Mouse (Mus musculus): ENCODE data around the gene Znhit1.
"Not testable (repeated sequence)": the region's sequence is repeated elsewhere in the genome, so short reads cannot be mapped to it uniquely, and the experiment has no call there.

Znhit1 gene

DNA sequence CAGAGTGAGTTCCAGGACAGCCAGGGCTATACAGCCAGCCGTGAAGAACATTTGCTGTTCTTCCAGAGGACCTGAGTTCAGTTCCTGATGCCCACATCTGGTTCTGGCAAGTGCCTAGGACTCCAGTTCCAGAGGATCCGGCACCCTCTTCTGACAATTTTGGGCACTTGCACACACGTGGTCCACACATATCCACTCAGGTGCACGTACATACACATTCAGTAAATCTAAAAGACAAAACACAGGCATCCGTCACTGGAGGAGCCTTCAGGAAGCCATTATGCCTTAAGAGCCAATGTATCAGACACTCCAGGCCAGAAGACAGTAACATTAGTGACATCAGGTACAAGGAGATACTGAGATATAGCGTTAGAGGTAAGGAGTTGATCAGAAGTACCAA is 37.3 kb downstream of the Znhit1 start:
- DNase-seq = no peak

DNA sequence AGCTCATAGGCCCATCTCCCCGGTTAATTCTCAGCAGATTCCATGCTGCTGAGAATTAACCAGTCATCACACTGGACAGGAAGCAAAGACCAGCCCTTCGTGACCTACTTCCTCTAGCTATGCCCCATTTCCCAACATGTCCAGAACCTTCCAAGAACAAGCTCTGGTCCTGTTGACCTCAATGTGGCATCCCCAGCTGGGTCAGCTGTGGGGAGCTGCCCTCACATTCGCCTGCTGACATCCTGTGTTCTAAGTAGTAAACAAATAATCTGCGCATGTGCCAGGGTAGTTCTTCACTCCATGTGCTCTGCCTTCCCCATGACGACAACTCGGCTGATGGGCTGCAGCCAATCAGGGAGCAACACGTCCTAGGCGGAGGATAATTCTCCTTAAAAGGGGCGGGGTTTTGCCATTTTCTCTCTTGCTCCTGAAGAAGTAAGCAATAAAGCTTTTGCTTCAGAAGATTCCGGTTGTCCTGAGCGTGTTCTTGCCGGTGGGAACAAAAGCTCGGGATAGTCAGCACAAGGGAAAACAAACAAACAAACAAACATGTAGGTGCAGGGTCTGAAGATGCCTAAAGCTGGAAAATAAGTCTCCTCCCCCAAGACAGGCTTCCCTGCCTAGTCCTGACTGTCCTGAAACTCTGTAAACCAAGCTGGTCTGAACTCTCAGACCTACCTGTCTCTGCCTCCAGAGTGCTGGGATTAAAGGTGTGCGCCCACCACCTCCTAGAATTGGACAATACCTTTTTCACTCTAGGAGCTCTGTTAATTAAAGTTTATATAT is 38.1 kb downstream of the Znhit1 start:
- DNase-seq = not testable (repeated sequence)

DNA sequence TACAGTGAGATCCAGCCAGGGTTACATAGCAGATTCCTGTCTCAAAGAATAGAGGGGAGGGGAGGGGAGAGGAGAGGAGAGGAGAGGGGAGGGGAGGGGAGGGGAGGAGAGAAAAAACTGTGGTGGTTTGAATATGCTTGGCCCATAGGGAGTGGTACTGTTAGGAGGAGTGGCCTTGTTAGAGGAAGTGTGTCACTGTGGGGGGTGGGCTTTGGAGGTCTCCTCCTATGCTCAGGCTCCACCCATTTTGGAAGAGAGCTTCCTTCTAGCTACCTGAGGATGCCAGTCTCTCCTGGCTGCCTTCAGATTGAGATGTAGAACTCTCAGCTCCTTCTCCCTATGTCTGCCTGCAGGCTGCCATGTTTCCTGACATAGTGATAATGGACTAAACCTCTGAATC is 39.9 kb downstream of the Znhit1 start:
- no peak for DNase-seq

DNA sequence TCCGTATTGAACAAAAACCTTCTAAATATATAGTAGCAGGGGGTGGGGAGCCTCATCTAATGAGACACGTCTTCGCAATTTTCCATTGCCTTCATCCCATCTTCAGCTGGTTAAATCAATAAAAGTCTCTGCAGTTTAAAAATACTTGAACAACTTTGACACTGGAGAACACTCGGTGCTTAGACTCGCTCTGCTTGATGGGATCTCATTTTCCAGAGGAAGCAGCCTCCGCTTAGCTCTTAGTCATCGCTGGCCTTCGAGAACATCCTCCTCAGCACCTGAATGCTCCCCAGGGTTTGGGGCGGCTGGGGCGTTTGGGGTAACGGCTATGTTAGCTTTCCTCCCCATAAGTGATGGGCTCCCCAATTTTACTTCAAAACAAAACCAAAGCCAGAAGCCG is 42.7 kb downstream of the Znhit1 start:
- DNase-seq = no peak

DNA sequence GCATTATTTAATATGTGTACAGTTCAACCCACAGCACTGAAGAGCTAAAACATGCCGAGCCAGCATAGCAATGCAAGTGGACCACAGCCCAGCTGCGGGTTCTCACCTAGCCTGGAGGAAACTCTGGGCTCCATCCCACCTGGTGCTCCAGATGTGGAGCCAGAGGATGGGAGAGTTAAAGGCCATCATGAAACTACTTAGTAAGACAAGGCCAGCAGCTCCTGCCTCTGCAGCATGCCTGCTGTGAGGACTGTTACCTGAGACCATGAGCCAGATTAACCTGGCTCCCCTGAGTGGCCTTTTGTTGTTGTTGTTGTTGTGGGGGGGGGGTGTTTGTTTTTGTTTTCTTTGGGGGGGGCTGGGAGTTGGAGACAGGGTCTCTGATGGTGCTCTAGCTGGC is 44.4 kb downstream of the Znhit1 start:
- no peak for DNase-seq

DNA sequence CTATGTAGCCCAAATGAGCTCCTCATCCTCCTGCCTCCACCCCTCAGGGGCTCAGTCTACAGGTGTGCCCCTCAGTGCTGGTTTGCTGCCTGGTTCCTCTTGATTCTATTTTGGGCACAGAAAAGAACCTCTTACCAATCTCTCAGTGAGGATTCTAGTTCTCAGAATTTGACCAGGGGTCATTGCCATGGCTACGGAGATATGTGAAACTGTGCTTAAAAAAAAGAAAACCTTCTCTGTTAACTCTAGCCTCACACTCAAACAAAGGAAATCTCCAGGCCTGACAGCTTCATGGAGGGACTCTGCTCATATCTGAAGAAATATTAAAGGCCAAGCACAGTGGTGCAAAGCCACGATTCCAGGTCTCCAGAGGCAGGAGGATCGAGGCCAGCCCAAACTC is 45.0 kb downstream of the Znhit1 start:
- DNase-seq = no peak

DNA sequence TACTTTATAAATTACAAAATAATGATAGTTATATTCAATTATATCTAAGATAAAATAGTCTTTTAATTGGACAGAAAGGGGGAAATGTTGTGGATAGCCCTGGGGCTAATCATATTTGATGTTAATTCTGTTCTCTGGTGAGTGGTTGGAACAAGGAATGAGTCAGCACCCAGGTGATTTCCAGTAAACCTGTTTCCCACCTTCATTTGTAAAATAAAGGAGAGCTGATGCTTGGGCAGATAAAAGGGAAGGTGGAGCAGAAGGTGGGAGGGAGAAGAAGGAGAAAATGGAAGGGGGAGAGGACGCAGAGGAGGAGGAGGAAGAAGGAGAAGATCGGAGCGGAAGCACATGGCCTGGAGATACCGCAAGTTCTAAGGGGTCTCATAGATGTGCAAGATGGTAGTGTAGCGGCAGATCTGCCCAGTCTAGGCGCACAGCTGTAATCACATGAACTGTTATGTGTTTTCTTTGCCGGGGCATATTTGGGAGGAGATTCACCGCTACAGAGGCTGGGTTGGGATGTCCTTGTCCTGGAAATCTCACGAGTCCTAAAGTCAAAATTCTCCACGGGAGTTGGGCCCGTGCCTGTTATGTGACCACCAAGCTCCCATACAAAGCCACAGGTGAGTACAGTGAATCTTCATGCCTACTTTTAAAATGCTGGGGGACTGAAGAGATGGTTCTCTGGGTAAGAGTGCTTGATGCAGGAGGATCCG is 46.8 kb downstream of the Znhit1 start:
- DNase-seq = no peak

DNA sequence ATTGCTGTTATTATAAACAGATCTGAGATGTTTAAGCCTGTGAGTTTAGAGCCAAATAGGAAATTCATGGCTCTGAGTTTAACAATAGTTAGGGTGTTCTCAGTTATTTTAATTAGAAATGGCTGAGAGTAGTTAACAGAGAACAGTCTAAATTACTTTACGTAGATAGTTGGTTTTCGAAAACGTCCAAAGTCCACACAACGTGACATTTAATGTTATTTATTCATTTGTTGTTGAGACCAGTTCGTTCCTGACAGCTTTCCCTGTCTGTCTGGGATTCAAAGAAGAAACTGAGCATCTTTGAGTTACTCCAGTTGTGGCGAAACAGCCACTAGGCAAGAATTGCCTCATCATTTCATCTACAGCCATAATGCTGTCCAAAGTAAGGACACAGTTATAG is 47.8 kb downstream of the Znhit1 start:
- not testable (repeated sequence) for DNase-seq

DNA sequence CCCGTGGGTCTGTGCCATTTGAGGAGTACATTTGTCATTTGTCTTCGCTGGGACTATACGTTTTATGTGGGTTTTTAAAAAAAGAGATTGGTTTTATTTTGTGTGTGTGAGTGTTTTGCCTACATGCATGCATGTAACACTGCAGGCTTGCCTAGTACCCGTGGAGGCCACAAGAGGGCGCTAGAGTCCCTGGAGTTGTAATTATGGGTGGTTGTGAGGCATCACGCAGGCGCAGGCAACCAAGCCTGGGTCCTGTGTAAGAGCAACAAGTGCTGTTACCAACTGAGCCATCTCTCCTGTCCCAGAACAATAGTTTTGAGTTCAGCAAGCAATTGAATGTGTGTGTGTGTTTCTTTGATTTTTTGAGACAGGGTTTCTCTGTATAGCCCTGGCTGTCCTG is 48.5 kb downstream of the Znhit1 start:
- peak; percentile 66 for DNase-seq

DNA sequence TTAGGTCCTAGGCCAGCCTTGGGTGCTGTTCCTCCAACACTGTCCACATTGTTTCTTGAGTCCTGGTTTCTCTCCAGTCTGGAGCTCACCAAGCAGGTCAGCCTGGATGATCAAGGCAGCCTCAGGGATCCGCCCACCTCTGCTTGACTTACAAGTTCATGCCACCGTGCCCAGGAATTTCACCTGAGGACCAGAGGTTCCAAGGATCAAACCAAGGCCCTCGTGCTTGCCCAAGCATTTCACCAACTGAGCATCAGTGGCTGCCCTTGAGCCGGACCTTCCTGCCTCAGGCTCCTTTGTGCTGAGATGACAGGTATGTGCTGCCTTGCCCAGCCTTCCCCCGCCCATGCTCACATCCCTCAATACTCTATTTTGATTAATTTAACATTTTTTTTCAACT is 50.2 kb downstream of the Znhit1 start:
- no peak for DNase-seq

DNA sequence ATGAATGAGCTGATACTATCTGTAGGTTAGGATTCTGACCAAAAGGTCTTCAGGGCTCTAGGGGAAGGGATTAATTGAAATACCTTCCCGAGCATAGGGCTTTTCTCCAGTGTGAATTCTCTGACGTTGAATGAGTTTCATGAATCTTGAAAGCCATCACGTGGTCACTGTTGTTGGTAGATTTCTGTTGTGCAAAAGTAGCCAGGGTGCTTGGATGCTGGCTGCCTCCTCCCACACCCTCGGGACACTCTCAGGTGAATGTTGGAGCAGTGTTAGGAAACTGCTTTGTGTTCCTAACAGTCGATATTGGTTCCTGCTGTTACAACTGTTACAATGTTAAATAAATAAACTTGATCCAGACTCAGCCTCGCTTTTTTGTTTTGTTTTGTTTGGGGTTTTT is 51.1 kb downstream of the Znhit1 start:
- no peak for DNase-seq

DNA sequence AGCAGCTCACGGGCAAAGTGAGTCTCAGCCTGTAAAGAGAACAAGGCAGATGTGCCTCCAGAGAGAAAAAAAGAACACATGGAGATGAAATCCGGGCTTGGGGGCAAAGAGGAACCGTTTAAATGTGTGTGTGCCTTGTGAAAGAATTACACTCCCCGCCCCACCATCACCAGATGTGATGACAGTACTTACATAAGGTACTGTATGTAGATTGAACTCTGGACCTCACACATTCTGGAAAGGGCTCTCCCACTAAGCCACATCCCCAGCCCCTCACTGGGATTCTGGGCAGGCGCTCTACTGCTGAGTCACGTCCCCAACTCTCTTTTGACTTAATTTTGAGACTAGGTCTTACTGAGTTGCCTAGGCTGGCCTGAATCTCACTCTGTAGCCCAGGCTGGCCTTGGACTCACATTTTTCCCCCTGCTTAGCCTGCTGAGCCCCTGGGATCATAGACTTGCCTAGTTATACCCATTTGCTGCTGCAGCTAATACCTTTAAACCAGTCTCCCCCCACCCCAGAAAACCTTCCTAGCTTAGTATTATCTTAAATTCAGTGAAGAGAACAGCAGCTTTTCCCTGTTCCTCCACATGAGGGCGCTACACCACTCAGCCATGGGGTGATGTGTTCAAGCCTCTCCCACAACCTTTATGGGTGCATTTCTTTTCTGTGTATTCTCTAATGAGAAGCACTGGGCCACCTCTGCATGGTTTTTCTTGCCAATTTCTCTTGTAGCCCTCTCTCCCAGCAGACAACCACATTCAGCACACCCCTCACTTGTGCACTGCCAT is 51.7 kb downstream of the Znhit1 start:
- peak; percentile 58 for DNase-seq

DNA sequence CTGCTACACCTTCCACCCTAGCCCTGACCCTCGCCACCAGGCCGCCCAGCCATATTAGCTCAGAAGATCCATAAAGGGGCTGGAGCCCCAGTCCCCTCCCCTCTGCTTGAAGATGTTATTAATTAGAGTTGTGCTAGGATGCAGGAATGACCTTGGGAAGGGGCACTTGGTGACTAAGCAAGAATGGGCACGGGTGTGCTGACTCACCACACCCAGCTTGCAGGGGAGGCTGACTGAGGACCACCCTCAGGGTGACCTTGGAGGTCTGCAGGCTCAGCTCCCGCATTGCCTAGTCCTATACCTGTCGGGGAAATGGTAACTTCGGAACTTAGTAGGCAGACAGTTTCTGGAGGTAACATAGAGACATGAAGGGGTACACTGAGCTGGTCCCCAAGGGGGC is 53.9 kb downstream of the Znhit1 start:
- no peak for DNase-seq

DNA sequence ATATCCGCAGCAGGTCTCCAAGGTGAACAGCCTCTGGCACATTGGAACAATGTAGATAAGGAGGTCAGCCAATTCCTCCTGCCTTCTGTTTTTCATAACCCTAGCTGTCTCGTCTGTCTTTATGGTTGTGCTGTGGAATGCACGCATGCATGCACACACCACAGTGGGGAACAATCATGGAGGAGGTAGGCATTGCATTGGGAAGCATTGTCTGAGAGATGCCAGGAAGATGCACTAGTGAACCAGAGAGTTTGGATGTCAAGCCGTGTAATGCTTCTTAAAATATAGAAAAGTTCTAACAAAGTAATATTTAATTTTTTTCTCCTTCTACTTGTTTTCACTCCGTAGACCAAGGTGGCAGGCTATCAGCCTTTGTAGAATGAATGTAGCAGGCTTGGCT is 54.9 kb downstream of the Znhit1 start:
- DNase-seq = no peak

All from thymus, postnatal 4 days (tissue).